In genomic region chr7:24853233-24853563, GRCm38 (mm10) we compare ENCODE assay signal across 18 mouse cellular contexts. TPM values are rescaled to one million over a fixed set of nuclear protein-coding genes. Genes with fewer than 3 reads are reported as not detected.
DNase-seq lines count a peak whose midpoint lies in the region; ATAC-seq and TF ChIP-seq lines count a peak whose summit lies in the region.
"Had no signal": no experiment of that assay in that cellular context is flagged by ENCODE, and none has a peak within 500 bp of the region (broad histone marks: within the 10 kb centered on the region; RNA-seq: fewer than 3 reads in every experiment).

No protein-coding gene starts in this region.

- no peaks in the 10 kb centered on the region for H3K27me3 ChIP-seq in heart, embryonic 15.5 days
- no peaks in the 10 kb centered on the region for H3K27me3 ChIP-seq in E14TG2a.4 (ENCODE audit: insufficient read depth, low read length)
- H3K27me3 ChIP-seq in liver, embryonic 12.5 days (replicated peaks) = no peaks in the 10 kb centered on the region
- H3K27me3 ChIP-seq: embryonic facial prominence, embryonic 12.5 days; forebrain, embryonic 13.5 days had no signal

- no peaks in the 10 kb centered on the region for H3K9me3 ChIP-seq in heart, embryonic 15.5 days (replicated peaks)
- H3K9me3 ChIP-seq in E14TG2a.4 (ENCODE audit: low read length) = no peaks in the 10 kb centered on the region
- H3K9me3 ChIP-seq in liver, embryonic 12.5 days (replicated peaks) = no peaks in the 10 kb centered on the region
- H3K9me3 ChIP-seq: embryonic facial prominence, embryonic 12.5 days; forebrain, embryonic 13.5 days had no signal

- no peak for TF ChIP-seq CTCF in E14TG2a.4 (conservative IDR thresholded peaks at IDR 0.05; ENCODE audit: low read length)

- no peak overlapping the region for H3K27ac ChIP-seq in heart, embryonic 15.5 days
- peak overlapping the region; percentile 99 for H3K27ac ChIP-seq in liver, embryonic 12.5 days
- H3K27ac ChIP-seq: embryonic facial prominence, embryonic 12.5 days; forebrain, embryonic 13.5 days had no signal

- no peak overlapping the region for H3K9ac ChIP-seq in heart, embryonic 15.5 days
- H3K9ac ChIP-seq in liver, embryonic 12.5 days = peak overlapping the region; percentile 70
- H3K9ac ChIP-seq: forebrain, embryonic 13.5 days had no signal

- no peak overlapping the region for H3K4me2 ChIP-seq in heart, embryonic 15.5 days
- peak overlapping the region; percentile 75 for H3K4me2 ChIP-seq in liver, embryonic 12.5 days
- H3K4me2 ChIP-seq: embryonic facial prominence, embryonic 12.5 days; forebrain, embryonic 13.5 days had no signal

- no peaks in the 10 kb centered on the region for H3K36me3 ChIP-seq in heart, embryonic 15.5 days
- H3K36me3 ChIP-seq in E14TG2a.4 (ENCODE audit: insufficient read depth, low read length) = no peaks in the 10 kb centered on the region
- no peaks in the 10 kb centered on the region for H3K36me3 ChIP-seq in liver, embryonic 12.5 days
- H3K36me3 ChIP-seq: embryonic facial prominence, embryonic 12.5 days had no signal

- no peak for DNase-seq in heart, postnatal 14 days
- peak; percentile 17 for DNase-seq in NIH3T3 (ENCODE audit: low read depth)
- no peak for DNase-seq in frontal cortex, postnatal 10 days (ENCODE audit: low spot score in 2 of 2)
- no peak for DNase-seq in thymus, postnatal 10 days (ENCODE audit: low spot score in 2 of 2)
- DNase-seq: cerebellum, postnatal 14 days had no signal

- ATAC-seq in heart, embryonic 15.5 days (replicated peaks; ENCODE audit: insufficient number of reproducible peaks, insufficient read depth, low FRiP score, low read depth) = peak; percentile 29; the same call in 1 of the 2 replicates
- peak; percentile 76 for ATAC-seq in liver, embryonic 12.5 days
- ATAC-seq: forebrain, embryonic 13.5 days had no signal

- no peak overlapping the region for H3K4me3 ChIP-seq in heart, embryonic 15.5 days
- peak overlapping the region; percentile 71 for H3K4me3 ChIP-seq in E14TG2a.4 (replicated peaks; ENCODE audit: low read length)
- H3K4me3 ChIP-seq in liver, embryonic 12.5 days = peak overlapping the region; percentile 10; the same call in 1 of the 2 replicates
- H3K4me3 ChIP-seq: embryonic facial prominence, embryonic 12.5 days; forebrain, embryonic 13.5 days; myocyte had no signal

- intact Hi-C loops in heart, postnatal 14 days (cut with DNase I) = no loop called here

- H3K4me1 ChIP-seq in heart, embryonic 15.5 days (replicated peaks) = no peaks in the 10 kb centered on the region
- peaks cover 88% of the 10 kb centered on the region for H3K4me1 ChIP-seq in E14TG2a.4 (replicated peaks; ENCODE audit: low read depth, low read length)
- peaks cover 89% of the 10 kb centered on the region for H3K4me1 ChIP-seq in liver, embryonic 12.5 days

RNA-seq across cellular contexts. Expression of gene Gm9844, which starts 8.8 kb away (rescaled TPM):
- polyA plus RNA-seq in heart, embryonic 15.5 days (2015; fragmentation: Nextera tagmentation; extraction: Ambion mirVana) = 7.4 and 8.9 TPM in 2 replicates
- not detected for total RNA-seq in heart, postnatal 14 days (2021)
- 3.0 and 3.4 TPM in 2 replicates for polyA plus RNA-seq in liver, embryonic 12.5 days (2016; fragmentation: Nextera tagmentation; extraction: Ambion mirVana)
- total RNA-seq: adrenal gland, adult 18-20 months; gastrocnemius, adult 8-10 months; layer of hippocampus, adult 8-10 months had no signal

RNA-seq across cellular contexts. Expression of gene Lypd4, which starts 16.5 kb away (rescaled TPM):
- polyA plus RNA-seq in heart, embryonic 15.5 days (2015; fragmentation: Nextera tagmentation; extraction: Ambion mirVana) = not detected in 2 replicates
- total RNA-seq in heart, postnatal 14 days (2021) = not detected
- polyA plus RNA-seq in liver, embryonic 12.5 days (2016; fragmentation: Nextera tagmentation; extraction: Ambion mirVana) = not detected in 2 replicates
- total RNA-seq: adrenal gland, adult 18-20 months; gastrocnemius, adult 8-10 months; layer of hippocampus, adult 8-10 months; left cerebral cortex, postnatal 25 days had no signal
- polyA plus RNA-seq: embryonic facial prominence, embryonic 12.5 days; forebrain, embryonic 13.5 days; heart, postnatal 0 days; kidney, embryonic 16.5 days; lung, embryonic 16.5 days; myocyte had no signal

RNA-seq across cellular contexts. Expression of gene Dmrtc2, which starts 16.7 kb away (rescaled TPM):
- not detected in 2 replicates for polyA plus RNA-seq in heart, embryonic 15.5 days (2015; fragmentation: Nextera tagmentation; extraction: Ambion mirVana)
- not detected for total RNA-seq in heart, postnatal 14 days (2021)
- polyA plus RNA-seq in liver, embryonic 12.5 days (2016; fragmentation: Nextera tagmentation; extraction: Ambion mirVana) = not detected in 2 replicates
- total RNA-seq: adrenal gland, adult 18-20 months; gastrocnemius, adult 8-10 months; layer of hippocampus, adult 8-10 months; left cerebral cortex, postnatal 25 days had no signal
- polyA plus RNA-seq: embryonic facial prominence, embryonic 12.5 days; heart, postnatal 0 days; kidney, embryonic 16.5 days; lung, embryonic 16.5 days; myocyte had no signal

RNA-seq across cellular contexts. Expression of gene Rps19, which starts 31.0 kb away (rescaled TPM):
- polyA plus RNA-seq in heart, embryonic 15.5 days (2015; fragmentation: Nextera tagmentation; extraction: Ambion mirVana) = 1,190 and 1,237 TPM in 2 replicates
- 100 to 1,000 TPM; 529 to 548 TPM for total RNA-seq in heart, postnatal 14 days (2021)
- 1,803 and 1,813 TPM in 2 replicates for polyA plus RNA-seq in liver, embryonic 12.5 days (2016; fragmentation: Nextera tagmentation; extraction: Ambion mirVana)

RNA-seq across cellular contexts. Expression of gene Cd79a, which starts 44.0 kb away (rescaled TPM):
- polyA plus RNA-seq in heart, embryonic 15.5 days (2015; fragmentation: Nextera tagmentation; extraction: Ambion mirVana) = 0.15 and 0.21 TPM in 2 replicates
- 1 to 10 TPM; 1.3 to 1.5 TPM for total RNA-seq in heart, postnatal 14 days (2021)
- 0.12 TPM in 1 of 2 replicates, not detected in the other for polyA plus RNA-seq in liver, embryonic 12.5 days (2016; fragmentation: Nextera tagmentation; extraction: Ambion mirVana)
